Mouse (Mus musculus): ENCODE data around the gene Rorb. TPM values are rescaled to one million over a fixed set of nuclear protein-coding genes. Genes with fewer than 3 reads are reported as not detected.

Rorb gene
- total and polyA plus RNA-seq, 2 experiments from 2014 or later: 14.0 to 17.7 TPM

GRCm38 (mm10) chr19:18909641-18910040 lies 201.4 kb downstream of the Rorb start:
- Histone ChIP-seq H3K4me1 (ENCODE audit: insufficient read depth, low read length) (no peaks in the 10 kb centered on the region), H3K27me3 (ENCODE audit: insufficient read depth, low read length) (no peaks in the 10 kb centered on the region), H3K4me3 (ENCODE audit: low read depth, low read length) (no peak overlapping the region), H3K36me3 (ENCODE audit: insufficient read depth, low read length) (no peaks in the 10 kb centered on the region), H3K9me3 (ENCODE audit: low read length) (no peaks in the 10 kb centered on the region), H3K9ac (replicated peaks; ENCODE audit: low read length, poor library complexity, severe bottlenecking) (no peak overlapping the region), H3K4me2 (ENCODE audit: low read depth, low read length, poor library complexity, severe bottlenecking) (no peak overlapping the region), H3K27ac (ENCODE audit: low read depth, low read length) (no peak overlapping the region)
- peak; percentile 55 for DNase-seq (ENCODE audit: low spot score)
- no peak for ATAC-seq (ENCODE audit: low FRiP score)
- WGBS: 61% methylated on average over 3 of the region's 3 CpGs
- no peak for TF ChIP-seq CTCF (IDR thresholded peaks at IDR 0.05)

GRCm38 (mm10) chr19:18905511-18905910 lies 205.5 kb downstream of the Rorb start:
- TF ChIP-seq CTCF (IDR thresholded peaks at IDR 0.05): no peak
- H3K4me1 ChIP-seq (ENCODE audit: insufficient read depth, low read length): no peaks in the 10 kb centered on the region
- no peaks in the 10 kb centered on the region for H3K9me3 ChIP-seq (ENCODE audit: low read length)
- H3K4me2 ChIP-seq (ENCODE audit: low read depth, low read length, poor library complexity, severe bottlenecking): no peak overlapping the region
- no peaks in the 10 kb centered on the region for H3K27me3 ChIP-seq (ENCODE audit: insufficient read depth, low read length)
- no peak for ATAC-seq (ENCODE audit: low FRiP score)
- no peak overlapping the region for H3K9ac ChIP-seq (replicated peaks; ENCODE audit: low read length, poor library complexity, severe bottlenecking)
- 76% methylated on average over 3 of the region's 3 CpGs for WGBS
- no peaks in the 10 kb centered on the region for H3K36me3 ChIP-seq (ENCODE audit: insufficient read depth, low read length)
- H3K27ac ChIP-seq (ENCODE audit: low read depth, low read length): no peak overlapping the region
- H3K4me3 ChIP-seq (ENCODE audit: low read depth, low read length): no peak overlapping the region
- DNase-seq (ENCODE audit: low spot score): no peak

- TF ChIP-seq CTCF (IDR thresholded peaks at IDR 0.05): no peak
- Histone ChIP-seq H3K27ac (ENCODE audit: low read depth, low read length) (no peak overlapping the region), H3K9me3 (ENCODE audit: low read length) (no peaks in the 10 kb centered on the region), H3K4me1 (ENCODE audit: insufficient read depth, low read length) (no peaks in the 10 kb centered on the region), H3K27me3 (ENCODE audit: insufficient read depth, low read length) (no peaks in the 10 kb centered on the region), H3K4me3 (ENCODE audit: low read depth, low read length) (no peak overlapping the region), H3K36me3 (ENCODE audit: insufficient read depth, low read length) (no peaks in the 10 kb centered on the region), H3K9ac (replicated peaks; ENCODE audit: low read length, poor library complexity, severe bottlenecking) (no peak overlapping the region), H3K4me2 (ENCODE audit: low read depth, low read length, poor library complexity, severe bottlenecking) (no peak overlapping the region)
- DNase-seq (ENCODE audit: low spot score) (no peak), ATAC-seq (ENCODE audit: low FRiP score) (no peak)
- WGBS: 59% methylated on average over 6 of the region's 6 CpGs
These were observed 208.3 kb downstream of the Rorb start for GRCm38 (mm10) chr19:18902694-18903067.

GRCm38 (mm10) chr19:18902041-18902693 lies 208.8 kb downstream of the Rorb start:
- Histone ChIP-seq H3K4me2 (ENCODE audit: low read depth, low read length, poor library complexity, severe bottlenecking) (no peak overlapping the region), H3K36me3 (ENCODE audit: insufficient read depth, low read length) (no peaks in the 10 kb centered on the region), H3K9me3 (ENCODE audit: low read length) (no peaks in the 10 kb centered on the region), H3K27ac (ENCODE audit: low read depth, low read length) (no peak overlapping the region), H3K4me3 (ENCODE audit: low read depth, low read length) (no peak overlapping the region), H3K9ac (replicated peaks; ENCODE audit: low read length, poor library complexity, severe bottlenecking) (no peak overlapping the region), H3K27me3 (ENCODE audit: insufficient read depth, low read length) (no peaks in the 10 kb centered on the region), H3K4me1 (ENCODE audit: insufficient read depth, low read length) (no peaks in the 10 kb centered on the region)
- whole genome bisulfite sequencing: 63% methylated on average over 15 of the region's 15 CpGs
- DNase-seq (ENCODE audit: low spot score): peak; percentile 17
- no peak for ATAC-seq (ENCODE audit: low FRiP score)
- TF ChIP-seq CTCF (IDR thresholded peaks at IDR 0.05): no peak

GRCm38 (mm10) chr19:18898238-18898637 lies 212.8 kb downstream of the Rorb start:
- Histone ChIP-seq H3K27ac (ENCODE audit: low read depth, low read length) (no peak overlapping the region), H3K27me3 (ENCODE audit: insufficient read depth, low read length) (no peaks in the 10 kb centered on the region), H3K36me3 (ENCODE audit: insufficient read depth, low read length) (no peaks in the 10 kb centered on the region), H3K4me1 (ENCODE audit: insufficient read depth, low read length) (no peaks in the 10 kb centered on the region), H3K9me3 (ENCODE audit: low read length) (no peaks in the 10 kb centered on the region), H3K4me3 (ENCODE audit: low read depth, low read length) (no peak overlapping the region), H3K9ac (replicated peaks; ENCODE audit: low read length, poor library complexity, severe bottlenecking) (no peak overlapping the region), H3K4me2 (ENCODE audit: low read depth, low read length, poor library complexity, severe bottlenecking) (no peak overlapping the region)
- ATAC-seq (ENCODE audit: low FRiP score): no peak
- TF ChIP-seq CTCF (IDR thresholded peaks at IDR 0.05): no peak
- no peak for DNase-seq (ENCODE audit: low spot score)

GRCm38 (mm10) chr19:18890216-18890615 lies 220.8 kb downstream of the Rorb start:
- no peak overlapping the region for H3K9ac ChIP-seq (replicated peaks; ENCODE audit: low read length, poor library complexity, severe bottlenecking)
- H3K27me3 ChIP-seq (ENCODE audit: insufficient read depth, low read length): no peaks in the 10 kb centered on the region
- 64% methylated on average over 4 of the region's 4 CpGs for WGBS
- ATAC-seq (ENCODE audit: low FRiP score) (0 out of 2 replicates have a peak, but pooled peaks have one; percentile 36), DNase-seq (ENCODE audit: low spot score) (no peak)
- no peaks in the 10 kb centered on the region for H3K36me3 ChIP-seq (ENCODE audit: insufficient read depth, low read length)
- no peak for TF ChIP-seq CTCF (IDR thresholded peaks at IDR 0.05)
- no peaks in the 10 kb centered on the region for H3K9me3 ChIP-seq (ENCODE audit: low read length)
- H3K4me3 ChIP-seq (ENCODE audit: low read depth, low read length): no peak overlapping the region
- H3K4me1 ChIP-seq (ENCODE audit: insufficient read depth, low read length): peaks cover 2% of the 10 kb centered on the region; the same call in 1 of the 2 replicates
- no peak overlapping the region; the same call in 1 of the 2 replicates for H3K27ac ChIP-seq (ENCODE audit: low read depth, low read length)
- no peak overlapping the region for H3K4me2 ChIP-seq (ENCODE audit: low read depth, low read length, poor library complexity, severe bottlenecking)
